16 mouse cellular contexts compared by ENCODE assay signal in genomic region chr5:96983142-96983541, GRCm38 (mm10). TPM values are rescaled to one million over a fixed set of nuclear protein-coding genes. Genes with fewer than 3 reads are reported as not detected.
A peak's percentile ranks its signal among the peaks of the same experiment; 100 is the strongest.
DNase-seq lines count a peak whose midpoint lies in the region; ATAC-seq and TF ChIP-seq lines count a peak whose summit lies in the region.
"Had no signal": no experiment of that assay in that cellular context is flagged by ENCODE, and none has a peak within 500 bp of the region (broad histone marks: within the 10 kb centered on the region; RNA-seq: fewer than 3 reads in every experiment).

No protein-coding gene starts in this region.

- no peak for TF ChIP-seq EP300 in lung, postnatal 0 days (IDR thresholded peaks at IDR 0.05)

- no peak for TF ChIP-seq CTCF in lung, postnatal 0 days (IDR thresholded peaks at IDR 0.05)
- TF ChIP-seq CTCF in lung, adult 2 months (IDR thresholded peaks at IDR 0.05; ENCODE audit: insufficient read depth, low read length): no peak

- peak overlapping the region; percentile 35 for H3K4me2 ChIP-seq in heart, embryonic 16.5 days (ENCODE audit: low read depth, low read length)
- H3K4me2 ChIP-seq in lung, postnatal 0 days (replicated peaks; ENCODE audit: low read depth, low read length): peak overlapping the region; percentile 9; the same call in 1 of the 2 replicates
- H3K4me2 ChIP-seq in stomach, embryonic 14.5 days (replicated peaks; ENCODE audit: low read depth, low read length): no peak overlapping the region
- H3K4me2 ChIP-seq: midbrain, embryonic 15.5 days; neural tube, embryonic 12.5 days had no signal

- TF ChIP-seq POLR2A in lung, adult 2 months (IDR thresholded peaks at IDR 0.05; ENCODE audit: borderline replicate concordance, extremely low read depth, low read depth, low read length): no peak

- ATAC-seq in heart, embryonic 16.5 days (replicated peaks; ENCODE audit: extremely low read depth, insufficient read depth, low FRiP score): peak; percentile 72
- ATAC-seq in lung, postnatal 0 days: no peak
- ATAC-seq in stomach, embryonic 14.5 days (ENCODE audit: insufficient number of reproducible peaks, insufficient read depth, low FRiP score, low read depth): 0 out of 2 replicates have a peak, but pooled peaks have one; percentile 37
- ATAC-seq: inflammation-experienced regulatory T-cells, adult 6 months; midbrain, embryonic 15.5 days had no signal

- no peaks in the 10 kb centered on the region for H3K9me3 ChIP-seq in heart, embryonic 16.5 days (replicated peaks; ENCODE audit: control insufficient read depth, low read length)
- H3K9me3 ChIP-seq in heart, embryonic 10.5 days: no peaks in the 10 kb centered on the region
- no peaks in the 10 kb centered on the region for H3K9me3 ChIP-seq in lung, postnatal 0 days (ENCODE audit: low read length)
- H3K9me3 ChIP-seq in stomach, embryonic 14.5 days (ENCODE audit: control insufficient read depth, low read depth, low read length): no peaks in the 10 kb centered on the region
- H3K9me3 ChIP-seq: midbrain, embryonic 15.5 days; neural tube, embryonic 12.5 days had no signal

- H3K36me3 ChIP-seq in heart, embryonic 16.5 days (ENCODE audit: control insufficient read depth, insufficient read depth): no peaks in the 10 kb centered on the region
- H3K36me3 ChIP-seq in heart, embryonic 10.5 days: no peaks in the 10 kb centered on the region
- no peaks in the 10 kb centered on the region for H3K36me3 ChIP-seq in lung, postnatal 0 days (ENCODE audit: insufficient read depth, low read length)
- no peaks in the 10 kb centered on the region for H3K36me3 ChIP-seq in stomach, embryonic 14.5 days (ENCODE audit: control insufficient read depth, insufficient read depth, low read length)
- H3K36me3 ChIP-seq: midbrain, embryonic 15.5 days; neural tube, embryonic 12.5 days had no signal

- 36% methylated on average over 7 of the region's 7 CpGs for WGBS in heart, embryonic 16.5 days
- 62% methylated on average over 7 of the region's 7 CpGs for WGBS in heart, embryonic 10.5 days
- WGBS in lung, postnatal 0 days: 38% methylated on average over 7 of the region's 7 CpGs
- 50% methylated on average over 7 of the region's 7 CpGs for WGBS in lung, adult 2 months
- WGBS in stomach, embryonic 14.5 days: 64% methylated on average over 7 of the region's 7 CpGs

- H3K4me1 ChIP-seq in heart, embryonic 16.5 days (ENCODE audit: control insufficient read depth, insufficient read depth, low read length): peaks cover 18% of the 10 kb centered on the region
- no peaks in the 10 kb centered on the region for H3K4me1 ChIP-seq in heart, embryonic 10.5 days
- peaks cover 3% of the 10 kb centered on the region; the same call in 1 of the 2 replicates for H3K4me1 ChIP-seq in lung, postnatal 0 days (ENCODE audit: insufficient read depth, low read depth, low read length)
- no peaks in the 10 kb centered on the region; the same call in 1 of the 2 replicates for H3K4me1 ChIP-seq in lung, adult 2 months (ENCODE audit: control insufficient read depth, insufficient read depth, low read length)
- H3K4me1 ChIP-seq in stomach, embryonic 14.5 days (ENCODE audit: control insufficient read depth, insufficient read depth, low read length): peaks cover 12% of the 10 kb centered on the region
- H3K4me1 ChIP-seq: neural tube, embryonic 12.5 days had no signal

- DNase-seq in adrenal gland, postnatal 10 days: peak; percentile 33
- no peak for DNase-seq in adrenal gland, adult 18-20 months (ENCODE audit: low spot score in 2 of 2)
- DNase-seq in heart, embryonic 10.5 days (ENCODE audit: low spot score): no peak
- DNase-seq in lung, postnatal 0 days (ENCODE audit: low spot score): peak; percentile 44
- DNase-seq in lung, adult 2 months: no peak
- no peak for DNase-seq in B cell, adult 2 months
- DNase-seq: adrenal gland, postnatal 25 days; cerebellum, adult 18-20 months; embryo, embryonic 11 days; spleen, adult 18-20 months; thymus, postnatal 25 days had no signal

- no peak overlapping the region for H3K4me3 ChIP-seq in heart, embryonic 16.5 days (ENCODE audit: low read length)
- no peak overlapping the region for H3K4me3 ChIP-seq in heart, embryonic 10.5 days
- H3K4me3 ChIP-seq in lung, postnatal 0 days (ENCODE audit: low read depth, low read length): no peak overlapping the region
- no peak overlapping the region for H3K4me3 ChIP-seq in lung, adult 2 months (replicated peaks; ENCODE audit: extremely low read depth, low read depth, low read length)
- H3K4me3 ChIP-seq in stomach, embryonic 14.5 days (ENCODE audit: low read depth, low read length): no peak overlapping the region
- H3K4me3 ChIP-seq: midbrain, embryonic 15.5 days; neural tube, embryonic 12.5 days had no signal

- H3K9ac ChIP-seq in heart, embryonic 16.5 days (ENCODE audit: low read length): no peak overlapping the region
- no peak overlapping the region for H3K9ac ChIP-seq in lung, postnatal 0 days (replicated peaks; ENCODE audit: low read depth)
- H3K9ac ChIP-seq in stomach, embryonic 14.5 days (replicated peaks; ENCODE audit: low read depth, low read length): no peak overlapping the region
- H3K9ac ChIP-seq: midbrain, embryonic 15.5 days; neural tube, embryonic 12.5 days had no signal

- no peaks in the 10 kb centered on the region for H3K27me3 ChIP-seq in heart, embryonic 16.5 days (ENCODE audit: control insufficient read depth, insufficient read depth, low read length)
- H3K27me3 ChIP-seq in heart, embryonic 10.5 days (ENCODE audit: insufficient read depth, poor library complexity, severe bottlenecking): peaks cover 16% of the 10 kb centered on the region; the same call in 1 of the 2 replicates
- no peaks in the 10 kb centered on the region for H3K27me3 ChIP-seq in lung, postnatal 0 days (replicated peaks; ENCODE audit: insufficient read depth, low read length)
- no peaks in the 10 kb centered on the region for H3K27me3 ChIP-seq in stomach, embryonic 14.5 days (ENCODE audit: control insufficient read depth, insufficient read depth, low read length)
- H3K27me3 ChIP-seq: midbrain, embryonic 15.5 days; neural tube, embryonic 12.5 days had no signal

- 0 out of 2 replicates have a peak overlapping the region, but pooled peaks have one; percentile 19 for H3K27ac ChIP-seq in heart, embryonic 16.5 days (ENCODE audit: low read length)
- H3K27ac ChIP-seq in heart, embryonic 10.5 days: no peak overlapping the region
- H3K27ac ChIP-seq in lung, postnatal 0 days (ENCODE audit: low read length): no peak overlapping the region
- no peak overlapping the region for H3K27ac ChIP-seq in stomach, embryonic 14.5 days (ENCODE audit: low read length)
- H3K27ac ChIP-seq: midbrain, embryonic 15.5 days; neural tube, embryonic 12.5 days had no signal

RNA-seq across cellular contexts. Expression of gene Bmp2k, which starts 14.3 kb away (rescaled TPM):
- total RNA-seq in adrenal gland, postnatal 10 days (2021): 10 to 100 TPM; 22.3 to 24.7 TPM
- total RNA-seq in adrenal gland, adult 18-20 months (2021): 10 to 100 TPM; 27.2 to 32.6 TPM
- 6.6 and 7.4 TPM in 2 replicates for polyA plus RNA-seq in heart, embryonic 16.5 days (2015; fragmentation: Nextera tagmentation; extraction: Ambion mirVana)
- 10.2 and 12.3 TPM in 2 replicates for polyA plus RNA-seq in heart, embryonic 10.5 days (2016; fragmentation: Nextera tagmentation; extraction: Ambion mirVana)
- polyA plus RNA-seq in lung, postnatal 0 days (2015; fragmentation: Nextera tagmentation; extraction: Ambion mirVana): 16.5 and 17.3 TPM in 2 replicates
- 9.1 and 11.6 TPM in 2 replicates for polyA plus RNA-seq in lung, adult 2 months (2012; rRNA removed)
- 13.4 and 13.5 TPM in 2 replicates for polyA plus RNA-seq in stomach, embryonic 14.5 days (2014; fragmentation: Nextera tagmentation; extraction: Ambion mirVana)

Comparison
In these comparisons a context has a peak if more than half of its experiments do, and no peak if none do; other contexts are left out.
1. DNase-seq: peak in adrenal gland, postnatal 10 days (single experiment) and lung, postnatal 0 days (single experiment); none in adrenal gland, adult 18-20 months (0 of 2), heart, embryonic 10.5 days (single experiment), lung, adult 2 months (single experiment) and B cell, adult 2 months (0 of 2).